Mouse (Mus musculus): Measurements from ENCODE around the gene Gm9821. TPM values are rescaled to one million over a fixed set of nuclear protein-coding genes. Genes with fewer than 3 reads are reported as not detected.

Gm9821 gene
- polyA plus RNA-seq, 1 experiment: not detected

- Histone ChIP-seq H3K4me1 (ENCODE audit: control insufficient read depth) (peaks cover 92% of the 10 kb centered on the region), H3K36me3 (ENCODE audit: control insufficient read depth) (peaks cover 36% of the 10 kb centered on the region), H3K27me3 (ENCODE audit: control insufficient read depth) (no peaks in the 10 kb centered on the region), H3K9me3 (ENCODE audit: control insufficient read depth, low read length) (no peaks in the 10 kb centered on the region), H3K4me3 (replicated peaks) (peak overlapping the region; percentile 61)
- TF ChIP-seq GATA1 (IDR thresholded peaks at IDR 0.05; ENCODE audit: low read length): no peak
- TF ChIP-seq TAL1 (IDR thresholded peaks at IDR 0.05; ENCODE audit: low read length): no peak
Measured at GRCm38 (mm10) chr2:91950275-91951085, 5.0 kb downstream of the Gm9821 start.

GRCm38 (mm10) chr2:91953825-91954224 is 8.3 kb downstream of the Gm9821 start:
- peaks cover 88% of the 10 kb centered on the region for H3K4me1 ChIP-seq (ENCODE audit: control insufficient read depth)
- H3K36me3 ChIP-seq (ENCODE audit: control insufficient read depth): peaks cover 25% of the 10 kb centered on the region
- H3K9me3 ChIP-seq (ENCODE audit: control insufficient read depth, low read length): no peaks in the 10 kb centered on the region
- no peak overlapping the region for H3K4me3 ChIP-seq (replicated peaks)
- H3K27me3 ChIP-seq (ENCODE audit: control insufficient read depth): no peaks in the 10 kb centered on the region
- TF ChIP-seq GATA1 (IDR thresholded peaks at IDR 0.05; ENCODE audit: low read length) (no peak), TAL1 (IDR thresholded peaks at IDR 0.05; ENCODE audit: low read length) (no peak)

GRCm38 (mm10) chr2:91955121-91955591 is 9.7 kb downstream of the Gm9821 start:
- peaks cover 26% of the 10 kb centered on the region for H3K36me3 ChIP-seq (ENCODE audit: control insufficient read depth)
- TF ChIP-seq GATA1 (IDR thresholded peaks at IDR 0.05; ENCODE audit: low read length) (no peak), TAL1 (IDR thresholded peaks at IDR 0.05; ENCODE audit: low read length) (no peak)
- peaks cover 88% of the 10 kb centered on the region for H3K4me1 ChIP-seq (ENCODE audit: control insufficient read depth)
- H3K27me3 ChIP-seq (ENCODE audit: control insufficient read depth): no peaks in the 10 kb centered on the region
- H3K9me3 ChIP-seq (ENCODE audit: control insufficient read depth, low read length): no peaks in the 10 kb centered on the region
- H3K4me3 ChIP-seq (replicated peaks): no peak overlapping the region

- Histone ChIP-seq H3K9me3 (ENCODE audit: control insufficient read depth, low read length) (no peaks in the 10 kb centered on the region), H3K4me1 (ENCODE audit: control insufficient read depth) (peaks cover 86% of the 10 kb centered on the region), H3K4me3 (replicated peaks) (no peak overlapping the region), H3K36me3 (ENCODE audit: control insufficient read depth) (peaks cover 31% of the 10 kb centered on the region), H3K27me3 (ENCODE audit: control insufficient read depth) (no peaks in the 10 kb centered on the region)
- TF ChIP-seq GATA1 (IDR thresholded peaks at IDR 0.05; ENCODE audit: low read length) (no peak), TAL1 (IDR thresholded peaks at IDR 0.05; ENCODE audit: low read length) (no peak)
Measured at GRCm38 (mm10) chr2:91955875-91956274, 10.4 kb downstream of the Gm9821 start.

- Histone ChIP-seq H3K27me3 (ENCODE audit: control insufficient read depth) (no peaks in the 10 kb centered on the region), H3K9me3 (ENCODE audit: control insufficient read depth, low read length) (no peaks in the 10 kb centered on the region), H3K4me3 (replicated peaks) (no peak overlapping the region), H3K36me3 (ENCODE audit: control insufficient read depth) (peaks cover 28% of the 10 kb centered on the region), H3K4me1 (ENCODE audit: control insufficient read depth) (peaks cover 87% of the 10 kb centered on the region)
- TF ChIP-seq GATA1 (IDR thresholded peaks at IDR 0.05; ENCODE audit: low read length): no peak
- TF ChIP-seq TAL1 (IDR thresholded peaks at IDR 0.05; ENCODE audit: low read length): no peak
Measured at GRCm38 (mm10) chr2:91957096-91957495, 11.6 kb downstream of the Gm9821 start.

- Histone ChIP-seq H3K4me3 (replicated peaks) (no peak overlapping the region), H3K27me3 (ENCODE audit: control insufficient read depth) (no peaks in the 10 kb centered on the region), H3K4me1 (ENCODE audit: control insufficient read depth) (peaks cover 88% of the 10 kb centered on the region), H3K9me3 (ENCODE audit: control insufficient read depth, low read length) (no peaks in the 10 kb centered on the region), H3K36me3 (ENCODE audit: control insufficient read depth) (peaks cover 27% of the 10 kb centered on the region)
- TF ChIP-seq GATA1 (IDR thresholded peaks at IDR 0.05; ENCODE audit: low read length) (no peak), TAL1 (IDR thresholded peaks at IDR 0.05; ENCODE audit: low read length) (no peak)
Measured at GRCm38 (mm10) chr2:91958049-91958448, 12.5 kb downstream of the Gm9821 start.

- Histone ChIP-seq H3K4me1 (ENCODE audit: control insufficient read depth) (peaks cover 88% of the 10 kb centered on the region), H3K9me3 (ENCODE audit: control insufficient read depth, low read length) (no peaks in the 10 kb centered on the region), H3K36me3 (ENCODE audit: control insufficient read depth) (peaks cover 22% of the 10 kb centered on the region), H3K27me3 (ENCODE audit: control insufficient read depth) (peaks cover 4% of the 10 kb centered on the region), H3K4me3 (replicated peaks) (no peak overlapping the region)
- no peak for TF ChIP-seq GATA1 (IDR thresholded peaks at IDR 0.05; ENCODE audit: low read length)
Measured at GRCm38 (mm10) chr2:91958701-91959457, 13.4 kb downstream of the Gm9821 start.

GRCm38 (mm10) chr2:91959544-91960410 is 14.3 kb downstream of the Gm9821 start:
- Histone ChIP-seq H3K9me3 (ENCODE audit: control insufficient read depth, low read length) (no peaks in the 10 kb centered on the region), H3K36me3 (ENCODE audit: control insufficient read depth) (peaks cover 22% of the 10 kb centered on the region), H3K27me3 (ENCODE audit: control insufficient read depth) (peaks cover 12% of the 10 kb centered on the region), H3K4me3 (replicated peaks) (no peak overlapping the region), H3K4me1 (ENCODE audit: control insufficient read depth) (peaks cover 88% of the 10 kb centered on the region)
- no peak for TF ChIP-seq TAL1 (IDR thresholded peaks at IDR 0.05; ENCODE audit: low read length)
- no peak for TF ChIP-seq GATA1 (IDR thresholded peaks at IDR 0.05; ENCODE audit: low read length)
